Mouse (Mus musculus) CD4-positive, CD25-positive, alpha-beta regulatory T cell, adult 2 months (primary cell): ENCODE results near the gene A330070K13Rik.

Experiments
- DNase-seq: peaks from one replicate; pipeline ENCODE4 v3.0.0-alpha.2; 2012; ENCODE audit warnings: low read depth, low spot score

Gene A330070K13Rik

DNA sequence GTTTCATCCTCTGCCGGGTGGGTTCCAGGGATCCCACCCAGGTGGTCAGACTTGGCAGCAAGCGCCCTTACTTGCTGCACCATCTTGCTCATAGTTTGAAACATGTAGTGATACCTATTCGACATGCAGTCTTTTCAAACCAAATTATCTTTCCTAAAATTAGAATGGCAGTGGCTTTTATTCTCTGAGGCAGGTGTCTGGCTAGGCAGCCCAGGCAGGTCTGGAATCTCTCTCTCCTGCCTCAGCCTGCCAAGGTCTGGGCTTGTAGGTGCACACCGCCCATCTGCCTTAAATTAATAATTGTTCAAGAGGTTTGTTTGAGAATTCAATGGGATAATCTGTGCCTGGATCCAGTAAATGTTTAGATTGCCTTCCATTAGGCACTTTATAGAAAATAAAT, 53.6 kb downstream of the A330070K13Rik start:
- DNase-seq: no peak

DNA sequence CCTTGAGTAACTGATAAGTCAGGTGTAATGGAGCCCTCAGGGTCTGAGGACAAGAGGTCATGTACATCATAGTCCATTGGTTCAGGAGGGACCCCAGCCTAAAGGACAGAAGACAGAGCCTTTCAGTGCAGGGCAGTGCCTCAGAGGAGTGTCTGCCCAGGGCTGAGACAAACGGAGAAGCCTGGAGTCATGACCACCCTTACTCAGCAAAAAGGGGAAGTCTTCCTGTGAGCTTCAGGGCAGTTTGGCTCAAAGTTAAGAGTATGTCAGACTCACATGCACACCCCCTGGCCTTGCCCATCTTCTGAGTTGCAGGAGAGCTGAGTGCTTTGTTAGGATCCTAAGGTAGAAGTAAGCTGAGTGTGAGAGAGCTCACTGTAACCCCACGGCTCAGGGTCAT, 54.5 kb downstream of the A330070K13Rik start:
- DNase-seq: no peak
